Mouse (Mus musculus) cortical plate, adult 2 months (tissue): Measurements from ENCODE around the gene Ttc19. TPM values are rescaled to one million over a fixed set of nuclear protein-coding genes. Genes with fewer than 3 reads are reported as not detected.

ENCODE experiments used
- H3K27ac ChIP-seq: fragments of 200-500 bp; 2 replicates; pipeline ENCODE4 v1.5.1; 2012; ENCODE audit warnings: low read length, control low read depth, inconsistent platforms; ENCODE audit not compliant: insufficient read depth
- H3K4me1 ChIP-seq: fragments of 200-500 bp; 2 replicates; pipeline ENCODE4 v1.6.1; 2011; ENCODE audit warnings: low read length; ENCODE audit not compliant: control insufficient read depth, insufficient read depth
- H3K4me3 ChIP-seq: fragments of 200-500 bp; 2 replicates; pipeline ENCODE4 v1.5.1; 2011; ENCODE audit warnings: mild to moderate bottlenecking, low read length, control low read depth; ENCODE audit not compliant: insufficient read depth
- CTCF ChIP-seq: fragments of 200-500 bp; IDR thresholded peaks from 2 replicates; pipeline ENCODE4 v1.5.1; 2011; ENCODE audit warnings: mild to moderate bottlenecking, control low read depth, low read length; ENCODE audit not compliant: insufficient read depth; ENCODE audit errors: extremely low read depth
- POLR2A ChIP-seq: fragments of 200-500 bp; IDR thresholded peaks from 2 replicates; pipeline ENCODE4 v1.6.1; 2011; ENCODE audit warnings: mild to moderate bottlenecking, low read length, control low read depth; ENCODE audit not compliant: insufficient read depth; ENCODE audit errors: extremely low read depth
- polyA plus RNA-seq: library from polyadenylated mRNA; depleted of rRNA; stranded (reverse); fragments of >200 nt; gene quantifications from 2 replicates; pipeline ENCODE4 v1.2.3, GENCODE M21; 2012; rRNA removed

The Ttc19 gene
- 62.6 and 63.5 TPM in 2 replicates for polyA plus RNA-seq

DNA sequence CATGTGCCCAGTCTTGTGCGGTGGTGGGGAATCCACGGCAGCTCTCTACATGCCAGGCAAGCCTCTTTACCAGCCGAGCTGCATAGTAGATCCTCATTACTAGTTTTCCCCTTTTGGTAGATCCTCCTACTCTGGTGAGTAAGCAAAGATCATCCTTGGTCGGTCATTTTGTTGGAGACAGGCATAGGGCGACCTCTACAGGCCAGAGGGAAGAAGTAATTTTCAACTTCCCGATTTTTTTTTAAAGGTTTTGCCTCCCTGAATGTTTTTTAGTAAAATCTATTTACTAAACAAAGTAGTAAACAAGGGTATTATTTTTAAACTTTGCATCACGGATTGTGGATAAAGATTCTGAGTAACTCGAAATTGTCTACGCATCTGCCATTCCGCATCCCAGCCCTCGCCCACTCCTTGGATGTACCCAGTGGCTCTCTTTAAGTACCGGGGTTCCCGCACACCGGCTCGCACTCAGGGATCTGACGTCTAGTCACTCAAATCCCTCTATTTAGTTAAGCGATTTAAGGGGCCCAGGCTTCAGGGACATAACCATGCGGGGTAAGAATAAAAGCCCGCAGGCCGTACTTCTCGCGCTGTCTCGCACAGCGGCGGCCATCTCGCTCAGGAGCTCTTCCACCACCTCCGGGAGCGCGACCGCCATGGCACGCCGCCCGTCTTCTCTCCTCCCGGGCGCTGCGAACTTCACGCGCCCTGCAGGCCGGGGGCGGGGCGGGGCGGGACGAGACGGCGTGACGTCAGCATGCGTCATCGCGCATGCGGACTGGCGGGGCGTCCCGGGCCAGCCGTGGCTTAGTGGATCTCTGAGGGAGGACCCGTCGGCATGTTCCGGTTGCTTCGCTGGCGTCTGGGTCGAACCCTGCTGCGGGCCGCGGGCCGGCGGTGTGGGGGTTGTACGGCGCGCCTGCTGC is at the start of gene Ttc19, which contains the start of gene Zswim7:
TSS of gene Ttc19 (plus strand) at position 799 of the 926 bp plus-strand sequence.
TSS of gene Zswim7 (minus strand) at position 701 of the 926 bp plus-strand sequence.
- peak within 1 kb of the TSS; percentile 72 for H3K27ac ChIP-seq
- peak within 1 kb of the TSS; percentile 88 for H3K4me3 ChIP-seq
- H3K4me1 ChIP-seq = peaks cover 4% of the 10 kb centered on the region
- peak; percentile 91 for TF ChIP-seq POLR2A
- TF ChIP-seq CTCF = peak; percentile 75

GRCm38 (mm10) chr11:62240631-62241261 is 40.5 kb upstream of the Ttc19 start:
- Histone ChIP-seq H3K27ac (no peak overlapping the region), H3K4me3 (no peak overlapping the region), H3K4me1 (no peaks in the 10 kb centered on the region)
- TF ChIP-seq CTCF (no peak), POLR2A (no peak)

DNA sequence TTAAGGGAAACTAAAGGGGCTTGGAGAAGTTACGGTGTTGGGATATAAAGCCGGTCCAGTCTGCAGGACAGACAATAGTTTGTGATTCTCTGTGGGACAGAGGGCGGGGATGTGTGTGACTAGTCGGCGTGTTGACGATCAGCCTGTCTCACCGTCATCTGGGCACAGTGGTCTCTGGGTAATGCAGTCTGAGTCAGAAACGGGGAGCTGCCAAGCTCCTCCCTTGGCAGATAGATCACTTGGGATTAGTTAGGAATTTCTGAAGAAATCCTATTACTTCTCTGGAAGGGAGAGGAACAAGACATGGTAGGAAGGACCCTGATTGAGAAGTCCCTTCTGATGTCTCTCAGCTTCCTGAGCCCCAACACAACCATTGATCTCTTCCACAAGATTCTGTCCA is 37.4 kb upstream of the Ttc19 start:
- Histone ChIP-seq H3K4me3 (no peak overlapping the region), H3K27ac (no peak overlapping the region), H3K4me1 (no peaks in the 10 kb centered on the region)
- no peak for TF ChIP-seq POLR2A
- TF ChIP-seq CTCF = no peak

GRCm38 (mm10) chr11:62244471-62244870 is 36.8 kb upstream of the Ttc19 start:
- H3K27ac ChIP-seq = no peak overlapping the region
- H3K4me3 ChIP-seq = no peak overlapping the region
- TF ChIP-seq CTCF = no peak
- no peak for TF ChIP-seq POLR2A
- no peaks in the 10 kb centered on the region for H3K4me1 ChIP-seq

DNA sequence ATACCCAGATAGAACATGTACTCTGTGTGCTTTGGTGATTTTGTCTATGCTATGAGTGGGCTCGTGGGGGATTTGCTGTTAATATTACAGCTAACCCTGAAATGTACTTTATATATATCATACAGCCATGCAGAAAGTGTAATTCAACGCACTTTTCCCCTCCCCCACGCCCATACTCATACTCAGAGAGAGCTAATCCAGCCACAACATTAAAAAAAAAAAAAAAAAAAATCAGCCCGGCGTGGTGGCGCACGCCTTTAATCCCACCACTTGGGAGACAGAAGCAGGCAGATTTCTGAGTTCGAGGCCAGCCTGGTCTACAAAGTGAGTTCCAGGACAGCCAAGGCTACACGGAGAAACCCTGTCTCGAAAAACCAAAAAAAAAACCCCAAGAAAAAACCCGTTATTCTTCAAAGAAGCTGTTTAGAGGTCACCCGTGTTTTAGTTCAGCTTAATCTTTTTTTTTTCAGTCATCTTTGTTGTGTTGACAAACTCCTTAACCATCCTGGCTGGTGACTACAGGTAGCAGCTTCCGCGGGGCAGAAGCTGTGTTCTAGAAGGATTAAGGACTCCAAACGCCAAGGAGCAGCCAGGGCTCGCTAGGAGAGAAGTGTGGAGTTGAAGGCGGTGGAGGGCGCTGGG is 33.4 kb upstream of the Ttc19 start:
- Histone ChIP-seq H3K27ac (no peak overlapping the region), H3K4me1 (no peaks in the 10 kb centered on the region), H3K4me3 (peak overlapping the region; percentile 29; the same call in 1 of the 2 replicates)
- TF ChIP-seq CTCF = no peak
- no peak for TF ChIP-seq POLR2A

DNA sequence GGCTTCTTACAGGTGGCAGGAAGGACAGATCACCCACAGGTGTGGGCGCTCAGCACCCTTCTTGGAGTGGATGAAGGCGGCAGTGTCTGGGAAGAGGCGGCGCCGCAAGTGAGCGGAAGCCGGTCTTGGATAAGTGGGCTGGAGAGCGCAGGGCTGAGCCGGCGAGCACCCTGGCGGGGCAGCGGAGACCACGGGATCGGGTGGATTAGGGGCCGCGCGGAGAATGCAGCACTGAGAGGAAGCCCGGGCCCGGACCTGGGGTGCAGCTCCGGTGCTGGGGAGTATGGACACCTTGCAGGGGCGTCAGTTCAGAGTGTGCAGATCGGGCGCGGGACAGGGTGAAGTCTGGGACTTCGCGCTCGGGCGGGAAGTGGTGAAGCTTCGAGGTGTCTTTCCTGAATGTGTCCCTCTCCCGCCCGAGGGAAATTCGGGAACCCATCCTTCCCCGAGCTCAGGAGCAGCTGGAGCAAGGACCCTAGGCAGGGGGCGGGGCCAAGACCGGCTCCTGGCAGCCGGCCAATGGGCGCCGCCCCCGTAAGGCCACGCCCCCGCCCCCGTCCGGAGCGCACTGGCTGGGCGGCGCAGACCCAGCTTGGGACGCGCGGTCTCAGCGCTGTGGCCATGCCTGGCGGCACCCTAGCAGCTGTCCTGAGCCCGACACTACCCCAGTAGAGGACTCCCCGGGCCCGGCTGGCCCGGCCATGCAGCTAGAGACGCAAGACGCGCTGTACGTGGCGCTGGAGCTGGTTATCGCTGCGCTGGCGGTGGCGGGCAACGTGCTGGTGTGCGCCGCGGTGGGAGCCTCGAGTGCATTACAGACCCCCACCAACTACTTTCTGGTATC is 32.6 kb upstream of the Ttc19 start, which contains the start of gene Adora2b:
TSS of gene Adora2b (plus strand) at position 584 of the 844 bp plus-strand sequence.
- 0 out of 2 replicates have a peak within 1 kb of the TSS, but pooled peaks have one; percentile 41 for H3K27ac ChIP-seq
- peak within 1 kb of the TSS; percentile 29 for H3K4me3 ChIP-seq
- TF ChIP-seq CTCF (no peak), POLR2A (no peak)
- no peaks in the 10 kb centered on the region for H3K4me1 ChIP-seq

DNA sequence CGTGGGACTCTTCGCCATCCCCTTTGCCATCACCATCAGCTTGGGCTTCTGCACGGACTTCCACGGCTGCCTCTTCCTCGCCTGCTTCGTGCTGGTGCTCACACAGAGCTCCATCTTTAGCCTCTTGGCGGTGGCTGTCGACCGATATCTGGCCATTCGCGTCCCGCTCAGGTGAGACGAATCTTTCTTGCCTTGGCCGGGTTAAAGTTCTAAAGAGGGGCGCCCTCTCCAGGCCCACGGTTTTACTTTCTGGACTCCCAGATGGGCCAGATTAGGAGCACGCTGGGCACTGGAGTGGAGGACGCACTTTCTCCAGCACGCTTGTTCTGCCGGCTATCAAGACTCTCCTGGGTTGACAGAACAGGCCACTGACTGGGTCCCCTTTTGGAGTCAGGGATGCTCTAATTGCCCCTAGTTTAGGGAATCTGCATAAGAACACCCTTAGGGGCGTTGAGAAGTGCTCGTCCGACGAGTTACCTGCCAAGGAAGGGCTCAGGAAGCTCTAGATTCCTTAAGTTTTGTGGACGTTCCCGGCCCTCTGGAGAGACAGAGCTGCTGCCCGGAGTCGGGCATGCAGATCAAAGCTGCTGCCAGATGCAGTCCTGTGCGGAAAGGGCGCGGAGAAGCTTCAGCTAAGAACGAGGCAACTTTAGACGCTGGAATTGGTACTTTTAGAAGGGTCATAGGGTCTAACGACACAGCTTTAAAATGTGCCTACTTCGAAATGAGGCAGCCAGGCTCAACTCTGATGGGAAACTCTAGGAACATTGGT is 31.8 kb upstream of the Ttc19 start:
- no peaks in the 10 kb centered on the region for H3K4me1 ChIP-seq
- 0 out of 2 replicates have a peak overlapping the region, but pooled peaks have one; percentile 41 for H3K27ac ChIP-seq
- TF ChIP-seq POLR2A (no peak), CTCF (no peak)
- H3K4me3 ChIP-seq = peak overlapping the region; percentile 29

- TF ChIP-seq CTCF (no peak), POLR2A (no peak)
- no peak overlapping the region for H3K27ac ChIP-seq
- H3K4me3 ChIP-seq = no peak overlapping the region
- H3K4me1 ChIP-seq = no peaks in the 10 kb centered on the region
Observed at GRCm38 (mm10) chr11:62251047-62251446, 30.2 kb upstream of the Ttc19 start.
